Comparison of ENCODE assay signal across 9 mouse cellular contexts in the genomic region with DNA sequence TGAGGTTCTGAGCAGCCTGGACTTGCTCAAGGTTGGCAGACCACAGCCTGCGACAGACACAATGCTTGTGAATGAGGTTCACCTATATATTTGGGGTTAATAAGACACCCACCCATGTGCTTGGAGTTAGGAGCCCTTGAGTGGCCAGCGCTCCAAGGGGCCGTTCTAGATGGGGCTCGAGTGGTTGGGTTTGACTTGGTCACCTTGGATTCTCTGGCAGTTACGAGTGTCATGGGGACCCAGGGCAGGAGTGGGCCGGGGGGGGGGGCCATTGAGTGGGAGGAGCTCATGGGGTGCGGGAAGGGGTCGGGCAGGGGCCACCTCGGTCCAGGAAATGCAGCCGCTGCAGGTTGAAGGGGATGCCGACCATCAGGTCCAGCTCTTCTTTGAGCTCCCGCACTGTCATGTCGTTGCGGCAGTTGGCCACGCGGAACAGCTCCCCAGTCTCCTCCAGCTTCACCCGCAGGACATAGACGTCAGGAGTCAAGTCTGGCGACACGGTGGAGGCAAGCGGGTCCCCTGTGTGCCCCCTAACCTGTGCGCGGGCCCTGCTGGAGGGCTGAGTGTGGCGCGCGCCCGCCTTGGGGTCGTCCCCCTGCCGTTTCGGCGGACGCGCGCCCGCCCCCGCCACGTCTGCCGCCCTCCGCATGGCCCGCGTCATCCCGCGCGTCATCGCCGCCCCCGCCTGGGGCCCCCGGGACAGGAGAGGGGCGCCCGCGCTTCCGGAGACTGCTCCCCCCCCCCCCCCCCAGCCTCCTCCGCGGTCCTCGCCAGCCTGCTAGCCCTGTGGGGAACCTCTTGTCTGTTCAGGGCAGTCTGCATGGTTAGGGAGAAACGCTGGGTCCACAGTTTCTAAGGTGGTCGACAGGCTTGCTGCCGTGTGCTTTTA. TPM values are rescaled to one million over a fixed set of nuclear protein-coding genes. Genes with fewer than 3 reads are reported as not detected.
DNase-seq lines count a peak whose midpoint lies in the region; ATAC-seq and TF ChIP-seq lines count a peak whose summit lies in the region.
"Had no signal": no experiment of that assay in that cellular context is flagged by ENCODE, and none has a peak within 500 bp of the region (broad histone marks: within the 10 kb centered on the region; RNA-seq: fewer than 3 reads in every experiment).

A gene (minus strand): TSS at position 697 of the 889 bp plus-strand sequence.

- peak; percentile 59 for ATAC-seq in forebrain, embryonic 16.5 days
- ATAC-seq in neural tube, embryonic 13.5 days (ENCODE audit: low read depth), result peak; percentile 67
- no peak for ATAC-seq in erythroid progenitor cell, adult 5-6 weeks (replicated peaks; ENCODE audit: low FRiP score, poor library complexity, severe bottlenecking)

- in situ Hi-C loops in ES-E14 (cut with MboI; ENCODE audit: low sequenced_read_pairs in 2 of 2, unreplicated experiment in 2 of 2), result loop anchor here in 1 of 2 experiments (25.0 kb wide), 1 partner anchor 709 kb away; a partner anchor contains a TSS

- H3K36me3 ChIP-seq in ES-E14 (ENCODE audit: control insufficient read depth, insufficient read depth, low read length, poor library complexity, severe bottlenecking), result no peaks in the 10 kb centered on the region
- no peaks in the 10 kb centered on the region for H3K36me3 ChIP-seq in forebrain, embryonic 16.5 days (ENCODE audit: control insufficient read depth, insufficient read depth)
- no peaks in the 10 kb centered on the region for H3K36me3 ChIP-seq in neural tube, embryonic 13.5 days

- 13% methylated on average over 44 of the region's 58 CpGs for WGBS in forebrain, embryonic 16.5 days
- 9% methylated on average over 54 of the region's 58 CpGs for WGBS in neural tube, embryonic 13.5 days

- DNase-seq in gastrocnemius, postnatal 14 days, result peak; percentile 46
- DNase-seq in gastrocnemius, adult 18-20 months (ENCODE audit: low spot score), result no peak
- DNase-seq in ES-E14 (ENCODE audit: low read depth, low spot score) (no peak), liver (peak; percentile 36)
- no peak for DNase-seq in cerebellum, adult 11 months

- H3K4me2 ChIP-seq in forebrain, embryonic 16.5 days (ENCODE audit: low read length), result peak within 1 kb of the TSS; percentile 71
- H3K4me2 ChIP-seq in neural tube, embryonic 13.5 days, result peak within 1 kb of the TSS; percentile 84

- H3K4me1 ChIP-seq in ES-E14 (ENCODE audit: control insufficient read depth in 2 of 2, insufficient read depth in 2 of 2, low read length in 2 of 2, poor library complexity in 1 of 2), result no peaks in the 10 kb centered on the region
- peaks cover 8% of the 10 kb centered on the region for H3K4me1 ChIP-seq in forebrain, embryonic 16.5 days (replicated peaks; ENCODE audit: control insufficient read depth, insufficient read depth, low read length)
- H3K4me1 ChIP-seq in neural tube, embryonic 13.5 days (replicated peaks), result peaks cover 10% of the 10 kb centered on the region; the same call in 1 of the 2 replicates

- H3K27me3 ChIP-seq in forebrain, embryonic 16.5 days (replicated peaks; ENCODE audit: control insufficient read depth, insufficient read depth, low read length), result peaks cover 18% of the 10 kb centered on the region
- H3K27me3 ChIP-seq in neural tube, embryonic 13.5 days, result peaks cover 23% of the 10 kb centered on the region

- intact Hi-C loops in gastrocnemius, postnatal 14 days (cut with DNase I; ENCODE audit: low total_unique reads), result loop anchor here (5.0 kb wide), 1 partner anchor 719 kb away; no protein-coding TSS in a partner anchor

- peak within 1 kb of the TSS; percentile 9; the same call in 1 of the 2 replicates for H3K9ac ChIP-seq in ES-E14 (ENCODE audit: insufficient read depth, low read depth, low read length, poor library complexity, severe bottlenecking)
- H3K9ac ChIP-seq in forebrain, embryonic 16.5 days (replicated peaks; ENCODE audit: low read depth, low read length), result peak within 1 kb of the TSS; percentile 50
- peak within 1 kb of the TSS; percentile 70 for H3K9ac ChIP-seq in neural tube, embryonic 13.5 days

- H3K9me3 ChIP-seq in ES-E14 (ENCODE audit: control insufficient read depth, insufficient read depth, low read depth, low read length), result no peaks in the 10 kb centered on the region
- no peaks in the 10 kb centered on the region for H3K9me3 ChIP-seq in forebrain, embryonic 16.5 days (ENCODE audit: control insufficient read depth, low read length)
- H3K9me3 ChIP-seq in neural tube, embryonic 13.5 days, result no peaks in the 10 kb centered on the region

- no peak within 1 kb of the TSS for H3K27ac ChIP-seq in ES-E14 (ENCODE audit: insufficient read depth, low read depth, low read length, poor library complexity, severe bottlenecking)
- H3K27ac ChIP-seq in forebrain, embryonic 16.5 days (ENCODE audit: low read length), result no peak within 1 kb of the TSS
- no peak within 1 kb of the TSS for H3K27ac ChIP-seq in neural tube, embryonic 13.5 days (replicated peaks)

- H3K4me3 ChIP-seq in ES-E14 (ENCODE audit: insufficient read depth in 1 of 2, low read depth in 1 of 2, low read length in 2 of 2, poor library complexity in 1 of 2, severe bottlenecking in 1 of 2), result peak within 1 kb of the TSS; percentile 63 to 73
- H3K4me3 ChIP-seq in forebrain, embryonic 16.5 days (replicated peaks; ENCODE audit: low read length), result peak within 1 kb of the TSS; percentile 42
- H3K4me3 ChIP-seq in neural tube, embryonic 13.5 days, result peak within 1 kb of the TSS; percentile 42

TF ChIP-seq in ES-E14, 5 proteins besides CTCF, POLR2A, EP300 and RAD21:
- TF ChIP-seq MAFK (IDR thresholded peaks at IDR 0.05; ENCODE audit: insufficient read depth, low read depth, low read length) (no peak), HCFC1 (IDR thresholded peaks at IDR 0.05; ENCODE audit: borderline replicate concordance, insufficient read depth, low read length) (no peak), ZC3H11A (IDR thresholded peaks at IDR 0.05; ENCODE audit: borderline replicate concordance, low read depth, low read length) (no peak), CHD2 (IDR thresholded peaks at IDR 0.05; ENCODE audit: low read depth, low read length) (no peak), ZNF384 (IDR thresholded peaks at IDR 0.05; ENCODE audit: low read depth, low read length) (no peak)
TF ChIP-seq in ES-E14: peak in this region for 0.

RNA-seq across cellular contexts. Expression of the gene that starts here (rescaled TPM):
- not detected for total RNA-seq in gastrocnemius, postnatal 14 days (2021)
- not detected for total RNA-seq in gastrocnemius, adult 18-20 months (2021)
- total RNA-seq in ES-E14 (2012; rRNA removed), result not detected in 2 replicates
- polyA plus RNA-seq in forebrain, embryonic 16.5 days (2015; fragmentation: Nextera tagmentation; extraction: Ambion mirVana), result not detected in 2 replicates
- polyA plus RNA-seq in neural tube, embryonic 13.5 days (2015; fragmentation: Nextera tagmentation; extraction: Ambion mirVana), result not detected in 2 replicates
- total RNA-seq in erythroid progenitor cell, adult 5-6 weeks (2015; ENCODE audit: low replicate concordance), result not detected in 2 replicates
- total RNA-seq in erythroid progenitor cell, adult 5-6 weeks (2017; ENCODE audit: low replicate concordance), result not detected in 2 replicates
- total RNA-seq: CH12.LX had no signal

Comparison
In these comparisons a context has a peak if more than half of its experiments do, and no peak if none do; other contexts are left out.
1. Peak in DNase-seq in gastrocnemius, postnatal 14 days; RNA of the gene not detected or under 1 TPM.
2. Peak in ATAC-seq, H3K4me3 ChIP-seq, H3K9ac ChIP-seq and H3K4me2 ChIP-seq in forebrain, embryonic 16.5 days; RNA of the gene not detected or under 1 TPM.
3. Peak in ATAC-seq, H3K4me3 ChIP-seq, H3K9ac ChIP-seq and H3K4me2 ChIP-seq in neural tube, embryonic 13.5 days; RNA of the gene not detected or under 1 TPM.
4. H3K9ac ChIP-seq: peak in every context shown above with its lines; median percentile 70 in neural tube, embryonic 13.5 days; 50 in forebrain, embryonic 16.5 days; 9 in ES-E14.